Mouse (Mus musculus) embryonic facial prominence, embryonic 13.5 days (tissue): ENCODE data around the gene Cyp27b1. TPM values are rescaled to one million over a fixed set of nuclear protein-coding genes. Genes with fewer than 3 reads are reported as not detected.

ENCODE experiments used
- ATAC-seq: fragments of 200-750 bp; cut with Nextera tagmentation; 2 replicates; pipeline ENCODE4 v1.8.0; 2017; ENCODE audit warnings: low read depth; ENCODE audit not compliant: insufficient number of reproducible peaks, insufficient read depth, low FRiP score, low TSS enrichment
- H3K27ac ChIP-seq: fragments of 300-500 bp; sonication (generic); 2 replicates; pipeline ENCODE4 v1.5.1; 2015; ENCODE audit warnings: moderate library complexity, mild to moderate bottlenecking, inconsistent platforms
- H3K27me3 ChIP-seq: fragments of 300-500 bp; sonication (generic); 2 replicates; pipeline ENCODE4 v1.6.1; 2015; ENCODE audit warnings: mild to moderate bottlenecking, inconsistent platforms
- H3K36me3 ChIP-seq: fragments of 300-500 bp; sonication (generic); 2 replicates; pipeline ENCODE4 v1.6.1; 2015; ENCODE audit warnings: mild to moderate bottlenecking, inconsistent platforms
- H3K4me1 ChIP-seq: fragments of 300-500 bp; sonication (generic); 2 replicates; pipeline ENCODE4 v1.6.1; 2015; ENCODE audit warnings: inconsistent platforms
- H3K4me2 ChIP-seq: fragments of 300-500 bp; sonication (generic); 2 replicates; pipeline ENCODE4 v1.6.1; 2015; ENCODE audit warnings: moderate library complexity, mild to moderate bottlenecking, inconsistent platforms
- H3K4me3 ChIP-seq: fragments of 300-500 bp; sonication (generic); 2 replicates; pipeline ENCODE4 v1.5.1; 2015; ENCODE audit warnings: mild to moderate bottlenecking, inconsistent platforms
- H3K9ac ChIP-seq: fragments of 300-500 bp; sonication (generic); 2 replicates; pipeline ENCODE4 v1.6.1; 2015; ENCODE audit warnings: mild to moderate bottlenecking, inconsistent platforms
- H3K9me3 ChIP-seq: fragments of 300-500 bp; sonication (generic); 2 replicates; pipeline ENCODE4 v1.6.1; 2016; ENCODE audit warnings: inconsistent platforms
- WGBS: fragments of 180-500 bp; shearing (Covaris S2); methylation state at CpG from one replicate; pipeline ENCODE4 v1.1.7; 2015; ENCODE audit warnings: mixed read lengths; 5-methylcytosine and 5-hydroxymethylcytosine counted together
- polyA plus RNA-seq: library from polyadenylated mRNA; unstranded; fragments of >200 nt; fragmentation: Nextera tagmentation; extraction: Ambion mirVana; gene quantifications from 2 replicates; pipeline ENCODE4 v1.2.1, GENCODE M21; 2015

The Cyp27b1 gene
- polyA plus RNA-seq, 1 experiment from 2014 or later = 0.08 TPM

GRCm38 (mm10) chr10:127033301-127033741 is 14.7 kb upstream of the Cyp27b1 start:
- Histone ChIP-seq H3K4me1 (peaks cover 10% of the 10 kb centered on the region), H3K9ac (no peak overlapping the region)
- 87% methylated on average over 8 of the region's 8 CpGs for WGBS

GRCm38 (mm10) chr10:127036273-127036672 is 11.8 kb upstream of the Cyp27b1 start:
- no peak overlapping the region for H3K4me2 ChIP-seq
- no peaks in the 10 kb centered on the region for H3K36me3 ChIP-seq
- H3K27ac ChIP-seq = no peak overlapping the region
- H3K9ac ChIP-seq = no peak overlapping the region
- ATAC-seq = no peak
- H3K9me3 ChIP-seq = no peaks in the 10 kb centered on the region
- WGBS = 82% methylated on average over 12 of the region's 12 CpGs
- H3K4me1 ChIP-seq = peaks cover 4% of the 10 kb centered on the region; the same call in 1 of the 2 replicates
- no peak overlapping the region for H3K4me3 ChIP-seq
- peaks cover 9% of the 10 kb centered on the region for H3K27me3 ChIP-seq

More at GRCm38 (mm10) chr10:127033301-127033741, 14.7 kb upstream of the Cyp27b1 start:
- Histone ChIP-seq H3K9me3 (no peaks in the 10 kb centered on the region), H3K4me3 (no peak overlapping the region), H3K27me3 (no peaks in the 10 kb centered on the region), H3K4me2 (no peak overlapping the region), H3K27ac (no peak overlapping the region), H3K36me3 (peaks cover 12% of the 10 kb centered on the region)
- ATAC-seq = no peak

GRCm38 (mm10) chr10:127037641-127038040 is 10.4 kb upstream of the Cyp27b1 start:
- H3K4me2 ChIP-seq = no peak overlapping the region

GRCm38 (mm10) chr10:127040569-127041214 is 7.4 kb upstream of the Cyp27b1 start:
- WGBS = 1% methylated on average over 20 of the region's 20 CpGs
- H3K4me2 ChIP-seq = peak overlapping the region; percentile 96
- no peaks in the 10 kb centered on the region for H3K9me3 ChIP-seq
- H3K4me1 ChIP-seq = peaks cover 15% of the 10 kb centered on the region
- H3K27me3 ChIP-seq = peaks cover 9% of the 10 kb centered on the region
- peak overlapping the region; percentile 81 for H3K9ac ChIP-seq
- H3K27ac ChIP-seq = peak overlapping the region; percentile 84
- no peak for ATAC-seq
- peak overlapping the region; percentile 81 for H3K4me3 ChIP-seq
- peaks cover 22% of the 10 kb centered on the region for H3K36me3 ChIP-seq

More at GRCm38 (mm10) chr10:127037641-127038040, 10.4 kb upstream of the Cyp27b1 start:
- Histone ChIP-seq H3K9me3 (no peaks in the 10 kb centered on the region), H3K4me3 (no peak overlapping the region), H3K9ac (no peak overlapping the region), H3K4me1 (peaks cover 8% of the 10 kb centered on the region), H3K36me3 (no peaks in the 10 kb centered on the region), H3K27ac (no peak overlapping the region), H3K27me3 (peaks cover 9% of the 10 kb centered on the region)
- no peak for ATAC-seq
- 72% methylated on average over 12 of the region's 12 CpGs for WGBS

- ATAC-seq = peak; percentile 39
- no peaks in the 10 kb centered on the region for H3K9me3 ChIP-seq
- under 1% methylated on average over 28 of the region's 28 CpGs for WGBS
- peaks cover 9% of the 10 kb centered on the region for H3K27me3 ChIP-seq
- H3K36me3 ChIP-seq = peaks cover 26% of the 10 kb centered on the region
- peaks cover 15% of the 10 kb centered on the region for H3K4me1 ChIP-seq
- peak within 1 kb of the TSS; percentile 96 for H3K4me2 ChIP-seq
- H3K4me3 ChIP-seq = peak within 1 kb of the TSS; percentile 81
- H3K9ac ChIP-seq = peak within 1 kb of the TSS; percentile 81
- H3K27ac ChIP-seq = peak within 1 kb of the TSS; percentile 84
Measured at GRCm38 (mm10) chr10:127041274-127041766, 6.7 kb upstream of the Cyp27b1 start, which contains the start of the genes Mettl1 and Eef1akmt3. Gene Mettl1, plus strand, starts transcription at chr10:127041414. Gene Eef1akmt3, minus strand, starts transcription at chr10:127041513.

- Histone ChIP-seq H3K4me1 (peaks cover 15% of the 10 kb centered on the region), H3K9ac (peak overlapping the region; percentile 81), H3K9me3 (no peaks in the 10 kb centered on the region), H3K4me3 (peak overlapping the region; percentile 81), H3K36me3 (peaks cover 31% of the 10 kb centered on the region), H3K27ac (peak overlapping the region; percentile 84), H3K4me2 (peak overlapping the region; percentile 96), H3K27me3 (peaks cover 9% of the 10 kb centered on the region)
- WGBS = under 1% methylated on average over 44 of the region's 44 CpGs
- peak; percentile 81 for ATAC-seq
Measured at GRCm38 (mm10) chr10:127041774-127042338, 6.2 kb upstream of the Cyp27b1 start.

- 13% methylated on average over 5 of the region's 5 CpGs for WGBS
- H3K27ac ChIP-seq = peak overlapping the region; percentile 84; the same call in 1 of the 2 replicates
- H3K36me3 ChIP-seq = peaks cover 35% of the 10 kb centered on the region
- peak overlapping the region; percentile 81 for H3K4me3 ChIP-seq
- H3K4me1 ChIP-seq = peaks cover 15% of the 10 kb centered on the region
- H3K9ac ChIP-seq = peak overlapping the region; percentile 81
- H3K27me3 ChIP-seq = peaks cover 16% of the 10 kb centered on the region
- ATAC-seq = no peak
- H3K9me3 ChIP-seq = no peaks in the 10 kb centered on the region
- H3K4me2 ChIP-seq = peak overlapping the region; percentile 96
Measured at GRCm38 (mm10) chr10:127042468-127043115, 5.5 kb upstream of the Cyp27b1 start.

GRCm38 (mm10) chr10:127043187-127043586 is 4.9 kb upstream of the Cyp27b1 start:
- Histone ChIP-seq H3K9ac (no peak overlapping the region), H3K9me3 (no peaks in the 10 kb centered on the region), H3K27ac (no peak overlapping the region), H3K27me3 (peaks cover 22% of the 10 kb centered on the region), H3K4me1 (peaks cover 15% of the 10 kb centered on the region), H3K36me3 (peaks cover 35% of the 10 kb centered on the region), H3K4me3 (0 out of 2 replicates have a peak overlapping the region, but pooled peaks have one; percentile 81), H3K4me2 (peak overlapping the region; percentile 96; the same call in 1 of the 2 replicates)
- WGBS = 87% methylated on average over 6 of the region's 6 CpGs
- ATAC-seq = no peak

GRCm38 (mm10) chr10:127048608-127049394 is 751 bp downstream of the Cyp27b1 start:
- peaks cover 61% of the 10 kb centered on the region for H3K27me3 ChIP-seq
- peak overlapping the region; percentile 11; the same call in 1 of the 2 replicates for H3K9ac ChIP-seq
- no peaks in the 10 kb centered on the region for H3K9me3 ChIP-seq
- 4% methylated on average over 35 of the region's 35 CpGs for WGBS
- peak overlapping the region; percentile 35 for H3K4me2 ChIP-seq
- no peak for ATAC-seq
- H3K36me3 ChIP-seq = peaks cover 28% of the 10 kb centered on the region
- H3K4me1 ChIP-seq = peaks cover 11% of the 10 kb centered on the region; the same call in 1 of the 2 replicates
- no peak overlapping the region for H3K27ac ChIP-seq
- H3K4me3 ChIP-seq = peak overlapping the region; percentile 16

GRCm38 (mm10) chr10:127049395-127050118 is 1.5 kb downstream of the Cyp27b1 start:
- Histone ChIP-seq H3K4me1 (peaks cover 11% of the 10 kb centered on the region; the same call in 1 of the 2 replicates), H3K27me3 (peaks cover 63% of the 10 kb centered on the region), H3K9ac (no peak overlapping the region; the same call in 1 of the 2 replicates), H3K4me2 (peak overlapping the region; percentile 35), H3K9me3 (no peaks in the 10 kb centered on the region), H3K27ac (no peak overlapping the region), H3K36me3 (peaks cover 30% of the 10 kb centered on the region), H3K4me3 (peak overlapping the region; percentile 16)
- 3% methylated on average over 29 of the region's 29 CpGs for WGBS
- no peak for ATAC-seq
